10 mouse cellular contexts compared by ENCODE assay signal in genomic region chrX:135963629-135964028, GRCm38 (mm10). TPM values are rescaled to one million over a fixed set of nuclear protein-coding genes. Genes with fewer than 3 reads are reported as not detected.
DNase-seq lines count a peak whose midpoint lies in the region; ATAC-seq and TF ChIP-seq lines count a peak whose summit lies in the region.
"Had no signal": no experiment of that assay in that cellular context is flagged by ENCODE, and none has a peak within 500 bp of the region (broad histone marks: within the 10 kb centered on the region; RNA-seq: fewer than 3 reads in every experiment).

No protein-coding gene starts in this region.

- DNase-seq in frontal cortex, postnatal 25 days (ENCODE audit: low spot score in 2 of 2): no peak
- peak; percentile 85 for DNase-seq in lung, embryonic 14.5 days
- DNase-seq in lung, adult 2 months: no peak
- peak; percentile 72 for DNase-seq in adipocyte (ENCODE audit: low spot score)

- no peak for TF ChIP-seq POLR2A in lung, adult 2 months (IDR thresholded peaks at IDR 0.05; ENCODE audit: borderline replicate concordance, extremely low read depth, low read depth, low read length)

- no peaks in the 10 kb centered on the region for H3K27me3 ChIP-seq in lung, embryonic 14.5 days (ENCODE audit: insufficient read depth, low read length)
- H3K27me3 ChIP-seq in hindbrain, embryonic 12.5 days: no peaks in the 10 kb centered on the region
- H3K27me3 ChIP-seq in midbrain, embryonic 15.5 days (replicated peaks): no peaks in the 10 kb centered on the region
- H3K27me3 ChIP-seq in intestine, embryonic 15.5 days (replicated peaks): no peaks in the 10 kb centered on the region
- H3K27me3 ChIP-seq: heart, embryonic 13.5 days; megakaryocyte, embryonic 14.5 days had no signal

- no peaks in the 10 kb centered on the region for H3K4me1 ChIP-seq in lung, embryonic 14.5 days (ENCODE audit: insufficient read depth)
- no peaks in the 10 kb centered on the region for H3K4me1 ChIP-seq in lung, adult 2 months (ENCODE audit: control insufficient read depth, insufficient read depth, low read length)
- no peaks in the 10 kb centered on the region for H3K4me1 ChIP-seq in hindbrain, embryonic 12.5 days
- peaks cover 7% of the 10 kb centered on the region for H3K4me1 ChIP-seq in midbrain, embryonic 15.5 days
- H3K4me1 ChIP-seq in intestine, embryonic 15.5 days (replicated peaks): no peaks in the 10 kb centered on the region
- H3K4me1 ChIP-seq: megakaryocyte, embryonic 14.5 days had no signal

- no peak overlapping the region for H3K9ac ChIP-seq in lung, embryonic 14.5 days
- no peak overlapping the region for H3K9ac ChIP-seq in hindbrain, embryonic 12.5 days
- no peak overlapping the region for H3K9ac ChIP-seq in midbrain, embryonic 15.5 days
- no peak overlapping the region for H3K9ac ChIP-seq in intestine, embryonic 15.5 days
- H3K9ac ChIP-seq: heart, embryonic 13.5 days had no signal

- TF ChIP-seq CTCF in lung, embryonic 14.5 days (IDR thresholded peaks at IDR 0.05; ENCODE audit: low read depth): peak; percentile 42
- TF ChIP-seq CTCF in lung, adult 2 months (IDR thresholded peaks at IDR 0.05; ENCODE audit: insufficient read depth, low read length): no peak

- no peaks in the 10 kb centered on the region for H3K36me3 ChIP-seq in lung, embryonic 14.5 days (ENCODE audit: insufficient read depth)
- no peaks in the 10 kb centered on the region; the same call in 1 of the 2 replicates for H3K36me3 ChIP-seq in hindbrain, embryonic 12.5 days
- no peaks in the 10 kb centered on the region for H3K36me3 ChIP-seq in midbrain, embryonic 15.5 days (replicated peaks)
- H3K36me3 ChIP-seq in intestine, embryonic 15.5 days: no peaks in the 10 kb centered on the region
- H3K36me3 ChIP-seq: heart, embryonic 13.5 days had no signal

- no peaks in the 10 kb centered on the region for H3K9me3 ChIP-seq in lung, embryonic 14.5 days (ENCODE audit: low read depth, low read length)
- H3K9me3 ChIP-seq in hindbrain, embryonic 12.5 days (replicated peaks): no peaks in the 10 kb centered on the region
- no peaks in the 10 kb centered on the region for H3K9me3 ChIP-seq in midbrain, embryonic 15.5 days
- H3K9me3 ChIP-seq in intestine, embryonic 15.5 days: no peaks in the 10 kb centered on the region
- H3K9me3 ChIP-seq: heart, embryonic 13.5 days; megakaryocyte, embryonic 14.5 days had no signal

- 10% methylated on average over 3 of the region's 3 CpGs for WGBS in lung, embryonic 14.5 days
- 23% methylated on average over 3 of the region's 3 CpGs for WGBS in lung, adult 2 months
- WGBS in hindbrain, embryonic 12.5 days: 14% methylated on average over 3 of the region's 3 CpGs
- WGBS in midbrain, embryonic 15.5 days: 12% methylated on average over 3 of the region's 3 CpGs
- 18% methylated on average over 3 of the region's 3 CpGs for WGBS in intestine, embryonic 15.5 days

- ATAC-seq in frontal cortex, adult (ENCODE audit: low TSS enrichment): peak; percentile 91
- no peak for ATAC-seq in lung, embryonic 14.5 days (ENCODE audit: insufficient read depth)
- ATAC-seq in hindbrain, embryonic 12.5 days (ENCODE audit: low FRiP score): peak; percentile 73; the same call in 1 of the 2 replicates
- ATAC-seq in midbrain, embryonic 15.5 days (replicated peaks): peak; percentile 83
- ATAC-seq in intestine, embryonic 15.5 days: no peak

- H3K4me2 ChIP-seq in lung, embryonic 14.5 days: no peak overlapping the region
- H3K4me2 ChIP-seq in hindbrain, embryonic 12.5 days (replicated peaks): no peak overlapping the region
- no peak overlapping the region for H3K4me2 ChIP-seq in midbrain, embryonic 15.5 days
- no peak overlapping the region for H3K4me2 ChIP-seq in intestine, embryonic 15.5 days (replicated peaks)
- H3K4me2 ChIP-seq: heart, embryonic 13.5 days had no signal

- H3K27ac ChIP-seq in lung, embryonic 14.5 days (ENCODE audit: low read depth): no peak overlapping the region
- no peak overlapping the region for H3K27ac ChIP-seq in hindbrain, embryonic 12.5 days
- no peak overlapping the region; the same call in 1 of the 2 replicates for H3K27ac ChIP-seq in midbrain, embryonic 15.5 days
- H3K27ac ChIP-seq in intestine, embryonic 15.5 days: no peak overlapping the region
- H3K27ac ChIP-seq: heart, embryonic 13.5 days had no signal

- no peak overlapping the region for H3K4me3 ChIP-seq in lung, embryonic 14.5 days (ENCODE audit: low read depth, low read length)
- no peak overlapping the region for H3K4me3 ChIP-seq in lung, adult 2 months (replicated peaks; ENCODE audit: extremely low read depth, low read depth, low read length)
- no peak overlapping the region for H3K4me3 ChIP-seq in hindbrain, embryonic 12.5 days
- H3K4me3 ChIP-seq in midbrain, embryonic 15.5 days: no peak overlapping the region
- H3K4me3 ChIP-seq in intestine, embryonic 15.5 days (replicated peaks): no peak overlapping the region
- H3K4me3 ChIP-seq: heart, embryonic 13.5 days; megakaryocyte, embryonic 14.5 days had no signal

RNA-seq across cellular contexts. Expression of gene Arxes2, which starts 30.0 kb away (rescaled TPM):
- polyA plus RNA-seq in lung, embryonic 14.5 days (2014; fragmentation: Nextera tagmentation; extraction: Ambion mirVana): 66.9 and 68.9 TPM in 2 replicates
- polyA plus RNA-seq in lung, adult 2 months (2012; rRNA removed): 10.2 and 12.2 TPM in 2 replicates
- polyA plus RNA-seq in hindbrain, embryonic 12.5 days (2016; fragmentation: Nextera tagmentation; extraction: Ambion mirVana): 144 and 146 TPM in 2 replicates
- polyA plus RNA-seq in midbrain, embryonic 15.5 days (2015; fragmentation: Nextera tagmentation; extraction: Ambion mirVana): 299 and 305 TPM in 2 replicates
- 73.9 and 86.6 TPM in 2 replicates for polyA plus RNA-seq in intestine, embryonic 15.5 days (2015; fragmentation: Nextera tagmentation; extraction: Ambion mirVana)

Comparison
In these comparisons a context has a peak if more than half of its experiments do, and no peak if none do; other contexts are left out.
1. DNase-seq: peak in lung, embryonic 14.5 days (single experiment) and adipocyte (single experiment); none in frontal cortex, postnatal 25 days (0 of 2) and lung, adult 2 months (single experiment).
2. ATAC-seq: peak in frontal cortex, adult (single experiment), hindbrain, embryonic 12.5 days (single experiment) and midbrain, embryonic 15.5 days (single experiment); none in lung, embryonic 14.5 days (single experiment) and intestine, embryonic 15.5 days (single experiment).